Mouse (Mus musculus): ENCODE results near the gene Tpcn2.

- TF ChIP-seq EP300 (optimal IDR thresholded peaks at IDR 0.05), result no peak
- TF ChIP-seq CTCF (IDR thresholded peaks at IDR 0.05; ENCODE audit: low read depth), result no peak
These were observed 43.9 kb downstream of the Tpcn2 start for GRCm38 (mm10) chr7:145239736-145240505.

Measured in stomach, postnatal 0 days (tissue).